Mouse (Mus musculus) ES-E14 (cell line): ENCODE results near the gene Scfd2.

Source experiments
- HCFC1 ChIP-seq: IDR thresholded peaks from 2 replicates; pipeline ENCODE4 v1.6.1; 2012; ENCODE audit warnings: low read length, inconsistent platforms, borderline replicate concordance; ENCODE audit not compliant: insufficient read depth
- MAFK ChIP-seq: IDR thresholded peaks from 2 replicates; pipeline ENCODE4 v1.6.1; 2014; ENCODE audit warnings: mild to moderate bottlenecking, low read depth, low read length, inconsistent platforms; ENCODE audit not compliant: insufficient read depth

DNA sequence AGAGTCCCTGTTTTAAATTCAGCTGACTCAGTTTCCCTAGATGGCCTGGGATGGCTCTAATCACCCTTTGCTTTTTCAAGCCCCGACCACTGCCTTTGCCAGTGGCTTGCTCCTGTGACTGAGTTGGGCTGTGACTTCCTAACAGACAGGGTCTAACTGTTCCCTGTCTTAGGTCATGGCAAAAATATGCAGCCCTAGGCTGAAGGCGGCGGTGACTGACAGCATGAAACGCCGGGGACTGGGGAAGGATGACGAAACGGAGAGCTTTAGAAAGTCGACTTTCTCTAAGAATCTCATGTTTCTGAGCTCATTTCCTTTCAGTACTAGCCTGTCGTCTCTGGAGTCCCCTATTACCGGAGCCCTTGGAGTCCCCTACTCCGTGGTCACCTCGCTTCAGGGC is 359.4 kb downstream of the Scfd2 start:
- TF ChIP-seq HCFC1 (no peak), MAFK (no peak)
